Comparison of ENCODE assay signal across 10 mouse cellular contexts in genomic region chr10:43035579-43035978, GRCm38 (mm10).
DNase-seq lines count a peak whose midpoint lies in the region; ATAC-seq and TF ChIP-seq lines count a peak whose summit lies in the region.
"Had no signal": no experiment of that assay in that cellular context is flagged by ENCODE, and none has a peak within 500 bp of the region (broad histone marks: within the 10 kb centered on the region; RNA-seq: fewer than 3 reads in every experiment).

No protein-coding gene starts in this region.

- 61% methylated on average over 8 of the region's 8 CpGs for WGBS in heart, embryonic 11.5 days (ENCODE audit: insufficient replicate concordance)
- WGBS in liver, postnatal 0 days (ENCODE audit: insufficient replicate concordance) = 52% methylated on average over 8 of the region's 8 CpGs

- peak; percentile 67 to 77 for DNase-seq in heart, adult 18-20 months
- DNase-seq in testis, postnatal 10 days (ENCODE audit: low spot score) = peak; percentile 66
- no peak for DNase-seq in testis, postnatal 14 days (ENCODE audit: low spot score)
- peak; percentile 45 to 63 for DNase-seq in gastrocnemius, postnatal 36 days
- no peak for DNase-seq in layer of hippocampus, postnatal 14 days (ENCODE audit: low spot score in 2 of 2)
- no peak for DNase-seq in liver, postnatal 0 days
- DNase-seq in left cerebral cortex, postnatal 14 days (ENCODE audit: low spot score in 2 of 2) = no peak

- no peak for ATAC-seq in heart, embryonic 11.5 days (replicated peaks; ENCODE audit: insufficient number of reproducible peaks, low FRiP score, low TSS enrichment)
- no peak for ATAC-seq in liver, postnatal 0 days

- no peak overlapping the region for H3K4me3 ChIP-seq in heart, embryonic 11.5 days (ENCODE audit: low read depth, low read length)
- no peak overlapping the region for H3K4me3 ChIP-seq in liver, postnatal 0 days (ENCODE audit: low read depth, low read length)
- H3K4me3 ChIP-seq: forebrain, embryonic 10.5 days had no signal

- no peak for TF ChIP-seq CTCF in liver, postnatal 0 days (IDR thresholded peaks at IDR 0.05; ENCODE audit: low read depth)

- H3K27ac ChIP-seq in heart, embryonic 11.5 days (ENCODE audit: low read depth, low read length) = no peak overlapping the region
- no peak overlapping the region for H3K27ac ChIP-seq in liver, postnatal 0 days (ENCODE audit: low read depth)
- H3K27ac ChIP-seq: forebrain, embryonic 10.5 days; liver, embryonic 14.5 days had no signal

- H3K4me1 ChIP-seq in heart, embryonic 11.5 days (ENCODE audit: control insufficient read depth, insufficient read depth, low read length) = peaks cover 32% of the 10 kb centered on the region
- H3K4me1 ChIP-seq in liver, postnatal 0 days (ENCODE audit: insufficient read depth) = no peaks in the 10 kb centered on the region

- H3K9me3 ChIP-seq in heart, embryonic 11.5 days (replicated peaks; ENCODE audit: control insufficient read depth, low read length) = no peaks in the 10 kb centered on the region; the same call in 1 of the 2 replicates
- H3K9me3 ChIP-seq in liver, postnatal 0 days (ENCODE audit: low read length) = no peaks in the 10 kb centered on the region; the same call in 1 of the 2 replicates

- H3K9ac ChIP-seq in heart, embryonic 11.5 days (ENCODE audit: low read depth, low read length) = no peak overlapping the region
- H3K9ac ChIP-seq in liver, postnatal 0 days (replicated peaks) = no peak overlapping the region
- H3K9ac ChIP-seq: liver, embryonic 14.5 days had no signal

- no peak for TF ChIP-seq EP300 in liver, postnatal 0 days (IDR thresholded peaks at IDR 0.05; ENCODE audit: low read depth)

- no peaks in the 10 kb centered on the region for H3K27me3 ChIP-seq in heart, embryonic 11.5 days (ENCODE audit: control insufficient read depth, insufficient read depth, low read length)
- no peaks in the 10 kb centered on the region for H3K27me3 ChIP-seq in liver, postnatal 0 days (ENCODE audit: insufficient read depth, low read length)

- H3K36me3 ChIP-seq in heart, embryonic 11.5 days (ENCODE audit: control insufficient read depth, insufficient read depth, low read length) = no peaks in the 10 kb centered on the region
- H3K36me3 ChIP-seq in liver, postnatal 0 days (replicated peaks; ENCODE audit: insufficient read depth, low read length) = no peaks in the 10 kb centered on the region

- no peak overlapping the region for H3K4me2 ChIP-seq in heart, embryonic 11.5 days
- no peak overlapping the region for H3K4me2 ChIP-seq in liver, postnatal 0 days (ENCODE audit: low read depth, low read length)

- intact Hi-C loops in gastrocnemius, postnatal 36 days (cut with DNase I) = no loop called here
- intact Hi-C loops in left cerebral cortex, postnatal 14 days (cut with DNase I) = no loop called here

Comparison
In these comparisons a context has a peak if more than half of its experiments do, and no peak if none do; other contexts are left out.
1. DNase-seq: peak in heart, adult 18-20 months (2 of 2), testis, postnatal 10 days (single experiment) and gastrocnemius, postnatal 36 days (2 of 2); none in testis, postnatal 14 days (single experiment), layer of hippocampus, postnatal 14 days (0 of 2), liver, postnatal 0 days (single experiment) and left cerebral cortex, postnatal 14 days (0 of 2).